Mouse (Mus musculus): ENCODE measurements around the gene Lrrc8a. TPM values are rescaled to one million over a fixed set of nuclear protein-coding genes. Genes with fewer than 3 reads are reported as not detected.

Lrrc8a gene
- polyA plus RNA-seq, 1 experiment from 2014 or later: 22.8 TPM

DNA sequence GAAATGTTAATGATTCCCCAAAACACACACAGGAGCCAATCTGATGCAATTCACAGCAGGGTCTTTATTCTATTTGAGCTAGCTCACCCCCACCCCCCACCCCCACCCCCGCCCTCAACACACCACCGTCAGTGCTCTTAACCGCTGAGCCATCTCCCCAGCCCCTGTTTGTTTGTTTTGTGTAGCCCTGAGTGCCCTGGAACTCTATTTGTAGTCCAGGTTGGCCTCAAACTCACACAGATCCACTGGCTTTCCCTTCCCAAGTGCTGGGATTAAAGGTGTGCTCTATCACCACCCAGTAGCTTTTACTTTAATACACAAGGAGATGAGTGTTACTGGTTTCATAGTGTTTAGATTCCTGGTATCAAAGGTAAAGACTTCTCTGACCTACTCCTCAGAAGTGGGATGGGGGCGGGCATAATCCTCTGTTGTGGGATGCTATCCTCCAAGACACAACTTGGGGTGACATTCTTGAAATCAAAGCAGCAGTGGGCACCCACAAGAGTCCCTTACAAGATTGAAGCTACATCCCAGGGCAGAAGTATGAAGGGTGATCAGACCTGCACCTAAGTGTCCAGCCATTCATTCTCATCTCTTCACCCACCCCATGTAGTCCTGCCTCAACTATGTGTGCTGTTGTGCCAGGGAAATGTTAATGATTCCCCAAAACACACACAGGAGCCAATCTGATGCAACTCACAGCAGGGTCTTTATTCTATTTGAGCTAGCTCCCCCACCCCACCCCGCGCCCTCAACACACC lies 25.9 kb upstream of the Lrrc8a start:
- H3K9ac ChIP-seq: no peak overlapping the region
- H3K4me1 ChIP-seq: peaks cover 2% of the 10 kb centered on the region
- WGBS: 82% methylated on average over 6 of the region's 6 CpGs
- ATAC-seq (ENCODE audit: low FRiP score): no peak
- H3K36me3 ChIP-seq (replicated peaks): no peaks in the 10 kb centered on the region
- no peaks in the 10 kb centered on the region; the same call in 1 of the 2 replicates for H3K27me3 ChIP-seq
- H3K4me3 ChIP-seq (replicated peaks): no peak overlapping the region
- no peak overlapping the region for H3K27ac ChIP-seq
- H3K9me3 ChIP-seq: no peaks in the 10 kb centered on the region
- H3K4me2 ChIP-seq: no peak overlapping the region

DNA sequence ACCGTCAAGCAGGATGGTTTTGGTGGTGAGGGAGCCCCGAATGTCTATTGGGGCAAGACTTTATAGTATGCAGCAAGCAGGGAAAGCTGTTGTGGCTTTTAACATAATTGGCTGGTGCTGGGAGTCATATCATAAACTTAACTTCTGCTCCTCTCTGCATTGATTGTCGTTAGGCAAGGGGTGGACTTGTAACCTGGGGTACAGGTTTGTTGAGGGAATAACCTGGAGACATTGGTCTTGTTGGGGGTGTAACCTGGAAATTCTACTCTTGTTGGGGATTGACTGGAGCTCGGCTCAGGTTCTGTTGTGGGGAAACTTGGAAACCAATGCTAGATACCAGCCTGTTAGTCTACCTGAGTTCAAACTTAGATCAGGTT lies 25.4 kb upstream of the Lrrc8a start:
- Histone ChIP-seq H3K9ac (no peak overlapping the region), H3K4me2 (no peak overlapping the region), H3K36me3 (replicated peaks) (no peaks in the 10 kb centered on the region), H3K9me3 (no peaks in the 10 kb centered on the region), H3K27ac (no peak overlapping the region), H3K4me1 (no peaks in the 10 kb centered on the region), H3K27me3 (no peaks in the 10 kb centered on the region; the same call in 1 of the 2 replicates), H3K4me3 (replicated peaks) (no peak overlapping the region)
- ATAC-seq (ENCODE audit: low FRiP score): no peak
- 82% methylated on average over 4 of the region's 4 CpGs for WGBS

DNA sequence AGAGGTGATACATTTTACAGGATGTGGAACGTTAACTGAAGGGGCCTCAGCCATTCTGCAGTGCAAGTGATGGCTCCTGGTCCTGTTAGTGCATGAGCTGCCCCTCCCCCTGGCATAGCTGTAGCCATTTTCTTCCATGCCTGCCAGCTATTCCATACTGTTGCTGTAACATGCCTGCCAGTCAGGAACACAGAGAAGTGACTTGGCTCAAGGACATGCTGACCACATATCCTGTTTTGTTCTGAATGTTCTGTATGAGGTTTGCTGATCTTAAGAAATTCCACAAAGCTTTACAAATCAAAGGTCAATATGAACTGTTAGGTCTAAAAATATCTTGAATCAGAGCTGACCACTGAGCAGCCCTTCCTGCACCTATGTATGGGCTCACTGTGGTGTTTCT lies 24.6 kb upstream of the Lrrc8a start:
- Histone ChIP-seq H3K27me3 (no peaks in the 10 kb centered on the region; the same call in 1 of the 2 replicates), H3K4me2 (no peak overlapping the region), H3K9ac (no peak overlapping the region), H3K9me3 (no peaks in the 10 kb centered on the region), H3K36me3 (replicated peaks) (no peaks in the 10 kb centered on the region), H3K4me1 (no peaks in the 10 kb centered on the region), H3K27ac (no peak overlapping the region), H3K4me3 (replicated peaks) (no peak overlapping the region)
- 83% methylated on average over 1 of the region's 1 CpGs for WGBS
- ATAC-seq (ENCODE audit: low FRiP score): no peak

DNA sequence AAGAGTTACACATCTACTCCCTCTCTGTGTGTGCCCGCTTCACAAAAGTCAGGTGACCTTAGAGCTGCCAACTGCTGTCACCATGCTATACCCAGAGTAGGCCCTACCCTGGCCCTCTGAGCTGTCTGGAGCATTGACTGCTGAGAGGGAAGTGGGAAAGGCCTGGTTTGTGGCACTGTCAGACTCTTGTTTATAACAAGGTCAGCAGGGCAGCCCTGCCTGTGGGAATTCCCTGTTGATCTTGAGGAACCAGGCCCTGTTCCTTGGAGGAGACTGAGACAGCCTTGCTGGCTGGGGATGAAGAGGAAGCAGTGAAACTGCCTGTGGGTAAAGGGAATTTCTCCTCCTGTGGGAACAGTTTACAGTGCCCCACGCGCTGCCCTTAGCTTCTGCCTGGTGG lies 22.8 kb upstream of the Lrrc8a start:
- WGBS: 95% methylated on average over 3 of the region's 3 CpGs
- no peaks in the 10 kb centered on the region for H3K4me1 ChIP-seq
- ATAC-seq (ENCODE audit: low FRiP score): no peak
- no peaks in the 10 kb centered on the region for H3K36me3 ChIP-seq (replicated peaks)
- H3K4me3 ChIP-seq (replicated peaks): no peak overlapping the region
- H3K27me3 ChIP-seq: no peaks in the 10 kb centered on the region; the same call in 1 of the 2 replicates
- no peak overlapping the region for H3K4me2 ChIP-seq
- H3K27ac ChIP-seq: no peak overlapping the region
- H3K9ac ChIP-seq: no peak overlapping the region
- H3K9me3 ChIP-seq: no peaks in the 10 kb centered on the region

DNA sequence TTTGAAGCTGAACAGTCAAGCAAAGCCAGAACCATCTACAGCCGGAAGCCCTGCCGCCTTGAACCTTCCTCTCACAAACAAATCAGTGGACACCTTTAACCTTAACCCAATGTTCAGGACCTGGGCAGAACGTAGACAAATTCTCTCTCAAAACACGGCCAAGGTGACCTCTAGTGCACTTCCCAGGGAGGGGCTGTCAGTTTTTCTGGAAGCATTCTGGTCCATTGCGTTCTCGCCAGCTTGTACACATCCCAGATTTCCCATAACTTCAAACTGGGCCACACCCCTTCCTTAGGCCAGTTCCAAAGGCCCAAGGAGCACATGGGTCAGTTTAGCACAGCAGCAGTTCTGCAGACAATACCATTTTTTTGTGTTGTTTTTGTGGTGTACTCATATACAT lies 22.0 kb upstream of the Lrrc8a start:
- Histone ChIP-seq H3K27me3 (no peaks in the 10 kb centered on the region; the same call in 1 of the 2 replicates), H3K36me3 (replicated peaks) (no peaks in the 10 kb centered on the region), H3K4me2 (no peak overlapping the region), H3K4me1 (no peaks in the 10 kb centered on the region), H3K4me3 (replicated peaks) (no peak overlapping the region), H3K9ac (no peak overlapping the region), H3K9me3 (no peaks in the 10 kb centered on the region), H3K27ac (no peak overlapping the region)
- WGBS: 83% methylated on average over 6 of the region's 6 CpGs
- ATAC-seq (ENCODE audit: low FRiP score): no peak

DNA sequence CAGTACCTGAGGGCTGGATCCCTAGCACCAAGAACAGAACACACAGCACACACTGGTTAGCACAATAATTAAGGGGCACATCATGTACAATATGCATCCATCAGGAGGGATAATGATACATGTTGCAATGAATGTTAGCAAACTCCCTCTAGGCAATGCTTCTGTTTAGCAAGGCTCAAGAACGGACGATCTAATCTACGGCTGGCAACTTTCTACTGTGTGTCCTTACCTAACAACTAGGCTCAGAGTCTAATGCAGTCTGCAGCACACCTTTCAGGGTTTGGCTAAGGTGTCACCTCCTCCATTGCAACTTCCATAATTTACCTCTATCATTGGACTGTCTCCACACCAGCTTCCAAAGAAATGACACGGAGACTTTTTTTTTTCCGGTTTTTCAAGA lies 21.2 kb upstream of the Lrrc8a start:
- Histone ChIP-seq H3K27me3 (no peaks in the 10 kb centered on the region; the same call in 1 of the 2 replicates), H3K4me1 (no peaks in the 10 kb centered on the region), H3K36me3 (replicated peaks) (no peaks in the 10 kb centered on the region), H3K27ac (no peak overlapping the region), H3K4me2 (no peak overlapping the region), H3K9ac (no peak overlapping the region), H3K4me3 (replicated peaks) (no peak overlapping the region), H3K9me3 (no peaks in the 10 kb centered on the region)
- ATAC-seq (ENCODE audit: low FRiP score): no peak
- 91% methylated on average over 5 of the region's 5 CpGs for WGBS

DNA sequence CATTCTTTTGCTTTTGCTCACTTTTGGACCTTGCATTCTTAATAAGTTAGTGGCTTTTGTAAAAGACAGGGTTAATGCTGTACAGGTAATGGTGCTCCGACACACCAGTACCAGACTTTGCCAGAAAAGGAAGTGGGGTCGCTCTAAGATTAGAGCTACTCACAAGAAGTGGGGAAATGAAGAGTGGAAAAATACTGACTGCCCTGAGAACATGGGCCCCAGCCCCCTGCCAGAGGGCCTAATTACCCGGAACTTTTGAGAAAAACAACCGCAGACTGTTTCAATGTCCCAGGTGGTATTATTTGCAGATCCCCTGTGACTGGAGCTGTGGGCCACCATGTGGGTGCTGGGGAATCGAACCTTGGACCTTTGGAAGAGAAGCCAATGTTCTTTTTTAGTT lies 1.9 kb upstream of the Lrrc8a start:
- Histone ChIP-seq H3K27me3 (no peaks in the 10 kb centered on the region), H3K4me2 (no peak overlapping the region)

DNA sequence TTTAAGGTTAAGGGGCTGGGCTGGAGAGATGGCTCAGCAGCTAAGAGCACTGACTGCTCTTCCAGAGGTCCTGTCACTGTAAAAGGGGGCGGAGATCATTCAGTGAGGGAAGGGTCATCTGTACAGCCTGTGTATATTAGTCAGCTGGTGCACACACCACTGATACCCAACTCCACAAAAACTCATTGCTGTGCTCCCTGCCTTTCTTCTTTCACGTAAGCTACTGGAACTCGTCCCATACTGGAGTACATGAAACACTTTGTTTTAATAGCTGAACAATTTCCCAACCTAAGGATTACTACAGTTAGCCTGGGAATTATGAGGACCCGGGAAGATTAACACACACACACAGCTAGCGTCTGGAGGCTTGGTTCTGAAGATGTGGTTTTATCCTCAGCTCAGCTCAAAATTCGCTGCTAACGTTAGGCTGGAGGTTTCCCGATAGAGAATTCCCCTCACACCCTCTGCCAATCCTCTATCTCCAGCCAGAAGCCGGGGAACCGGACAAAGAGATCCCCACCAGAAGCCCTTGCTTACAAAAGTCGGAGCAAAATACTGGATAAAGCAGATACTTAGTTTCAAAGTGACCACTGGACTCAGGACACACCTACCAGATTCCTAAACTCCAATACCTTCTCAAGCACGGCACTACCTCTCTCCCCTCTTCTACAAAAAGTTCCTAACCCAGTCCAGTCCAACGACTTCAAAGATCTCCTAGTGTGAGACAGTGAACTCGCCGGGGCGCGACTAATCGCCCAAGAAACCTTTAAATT lies 903 bp upstream of the Lrrc8a start:
- ATAC-seq (ENCODE audit: low FRiP score): peak; percentile 10; the same call in 1 of the 2 replicates

More for the DNA sequence above, 1.9 kb upstream of the Lrrc8a start:
- H3K36me3 ChIP-seq (replicated peaks): peaks cover 8% of the 10 kb centered on the region
- no peak overlapping the region for H3K9ac ChIP-seq
- ATAC-seq (ENCODE audit: low FRiP score): no peak
- no peaks in the 10 kb centered on the region for H3K9me3 ChIP-seq
- WGBS: 88% methylated on average over 5 of the region's 5 CpGs
- H3K27ac ChIP-seq: no peak overlapping the region
- peaks cover 29% of the 10 kb centered on the region for H3K4me1 ChIP-seq
- H3K4me3 ChIP-seq (replicated peaks): no peak overlapping the region

DNA sequence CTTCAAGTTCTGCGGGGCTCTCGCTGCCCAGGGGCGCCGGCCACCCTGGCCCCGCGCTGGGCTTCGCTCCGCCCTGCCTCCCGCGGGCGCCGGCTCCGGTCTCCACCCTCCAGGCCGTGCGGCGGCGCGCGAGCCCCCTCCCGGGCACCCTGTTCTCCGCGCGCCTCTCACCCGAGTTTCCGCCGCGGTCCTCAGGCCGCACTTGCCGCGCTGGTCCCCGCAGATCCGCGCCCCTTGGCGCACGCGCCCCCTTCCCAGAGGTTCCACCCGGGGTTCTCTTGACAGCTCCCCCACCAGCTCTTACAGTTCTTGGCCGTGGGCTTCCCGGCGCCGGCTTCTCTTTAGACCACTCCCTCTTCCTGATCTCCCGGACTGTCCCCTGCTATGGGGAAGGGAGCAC lies 366 bp downstream of the Lrrc8a start:
- peak overlapping the region; percentile 81 for H3K4me3 ChIP-seq (replicated peaks)
- peaks cover 37% of the 10 kb centered on the region for H3K4me1 ChIP-seq
- peaks cover 31% of the 10 kb centered on the region for H3K36me3 ChIP-seq (replicated peaks)
- peak; percentile 91 for ATAC-seq (ENCODE audit: low FRiP score)
- WGBS: 0% methylated on average over 29 of the region's 42 CpGs
- peak overlapping the region; percentile 83 for H3K4me2 ChIP-seq
- H3K27ac ChIP-seq: peak overlapping the region; percentile 92
- peak overlapping the region; percentile 90 for H3K9ac ChIP-seq
- no peaks in the 10 kb centered on the region for H3K27me3 ChIP-seq
- H3K9me3 ChIP-seq: no peaks in the 10 kb centered on the region

More for the DNA sequence above, 903 bp upstream of the Lrrc8a start:
- Histone ChIP-seq H3K27ac (peak overlapping the region; percentile 70), H3K27me3 (no peaks in the 10 kb centered on the region), H3K9me3 (no peaks in the 10 kb centered on the region), H3K4me3 (replicated peaks) (peak overlapping the region; percentile 81), H3K36me3 (replicated peaks) (peaks cover 19% of the 10 kb centered on the region), H3K9ac (peak overlapping the region; percentile 72), H3K4me1 (peaks cover 29% of the 10 kb centered on the region), H3K4me2 (peak overlapping the region; percentile 74)
- 5% methylated on average over 18 of the region's 18 CpGs for WGBS

DNA sequence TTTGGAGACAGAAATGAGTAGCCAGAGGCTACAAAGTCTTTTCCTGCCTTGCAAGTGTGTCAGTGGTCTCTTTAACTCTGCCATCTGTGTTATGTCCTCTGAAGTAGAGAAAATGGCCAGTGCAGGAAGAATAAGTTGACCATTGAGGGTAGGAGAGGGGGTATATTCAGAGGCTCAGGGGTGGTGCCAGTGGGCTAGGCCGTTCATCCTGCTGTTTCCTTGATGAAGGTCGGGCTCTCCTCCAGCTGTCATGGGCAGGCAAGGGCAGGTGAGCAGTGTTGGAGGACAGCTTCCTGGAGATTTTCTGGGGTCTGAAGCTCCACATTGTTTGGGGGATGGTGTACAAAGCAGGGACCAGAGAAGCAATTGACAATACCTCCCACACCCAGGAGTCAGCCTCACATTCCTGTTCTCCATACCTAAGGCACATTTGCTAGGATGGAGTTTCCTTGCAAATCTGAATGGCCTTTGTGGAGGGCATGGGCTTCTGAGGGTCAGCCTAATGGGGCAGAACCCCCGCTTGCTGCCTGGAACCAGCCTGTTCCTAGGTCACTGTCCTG lies 1.5 kb downstream of the Lrrc8a start:
- H3K27ac ChIP-seq: no peak overlapping the region
- ATAC-seq (ENCODE audit: low FRiP score): no peak

DNA sequence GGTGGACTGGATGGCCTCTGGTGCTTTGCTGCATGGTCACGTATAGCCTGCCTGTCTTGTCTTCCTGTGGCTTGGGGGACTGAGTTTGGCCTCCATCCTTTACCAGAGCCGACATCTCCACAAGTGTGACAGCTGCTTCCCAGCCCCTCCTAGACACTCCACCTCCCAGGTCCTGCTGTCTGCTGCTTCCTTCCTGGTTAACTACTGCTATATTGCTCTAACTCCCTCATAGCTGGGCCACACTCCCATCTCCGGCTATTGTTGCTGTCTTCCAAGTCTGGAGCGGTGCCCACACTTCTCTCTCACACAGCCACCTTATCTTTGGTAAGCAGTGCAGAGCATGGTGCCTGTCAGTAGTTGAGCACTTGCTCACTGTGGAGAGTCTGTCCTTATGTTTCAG lies 2.3 kb downstream of the Lrrc8a start:
- peak overlapping the region; percentile 83; the same call in 1 of the 2 replicates for H3K4me2 ChIP-seq
- no peak overlapping the region for H3K9ac ChIP-seq
- peaks cover 50% of the 10 kb centered on the region for H3K36me3 ChIP-seq (replicated peaks)
- ATAC-seq (ENCODE audit: low FRiP score): no peak
- WGBS: 93% methylated on average over 4 of the region's 4 CpGs
- H3K4me1 ChIP-seq: peaks cover 37% of the 10 kb centered on the region
- no peak overlapping the region for H3K27ac ChIP-seq
- H3K4me3 ChIP-seq (replicated peaks): no peak overlapping the region
- H3K27me3 ChIP-seq: no peaks in the 10 kb centered on the region
- no peaks in the 10 kb centered on the region for H3K9me3 ChIP-seq

More for the DNA sequence above, 1.5 kb downstream of the Lrrc8a start:
- WGBS: 75% methylated on average over 3 of the region's 3 CpGs
- H3K27me3 ChIP-seq: no peaks in the 10 kb centered on the region
- peaks cover 42% of the 10 kb centered on the region for H3K36me3 ChIP-seq (replicated peaks)
- H3K9me3 ChIP-seq: no peaks in the 10 kb centered on the region
- H3K4me1 ChIP-seq: peaks cover 37% of the 10 kb centered on the region
- H3K4me3 ChIP-seq (replicated peaks): peak overlapping the region; percentile 81
- peak overlapping the region; percentile 83 for H3K4me2 ChIP-seq
- peak overlapping the region; percentile 90 for H3K9ac ChIP-seq

DNA sequence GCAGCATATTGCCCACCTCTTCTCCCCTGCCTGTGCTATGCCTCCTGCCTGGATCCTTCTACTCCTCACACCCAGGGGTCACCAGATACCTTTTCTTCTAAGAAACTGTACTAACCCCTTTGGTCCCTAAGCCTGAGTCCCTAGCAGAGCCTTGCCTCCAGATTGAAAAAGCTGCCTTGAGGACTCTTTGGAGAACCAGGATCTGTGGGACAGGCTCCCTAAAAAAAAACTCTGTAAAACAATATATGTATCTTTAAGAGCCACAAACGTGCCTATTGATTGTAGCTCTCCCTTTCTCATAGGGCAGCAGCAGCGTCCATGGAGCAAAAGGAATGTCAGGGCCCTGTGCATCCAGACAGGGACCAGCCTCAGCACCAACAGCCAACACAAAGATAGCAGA lies 2.8 kb downstream of the Lrrc8a start, which contains the start of gene Gm28035:
Gene Gm28035, plus strand, starts transcription at position 301 of the 400 bp plus-strand sequence.
- Histone ChIP-seq H3K27me3 (no peaks in the 10 kb centered on the region), H3K4me1 (peaks cover 37% of the 10 kb centered on the region), H3K27ac (no peak within 1 kb of the TSS), H3K4me3 (replicated peaks) (peak within 1 kb of the TSS; percentile 81; the same call in 1 of the 2 replicates), H3K9me3 (no peaks in the 10 kb centered on the region), H3K9ac (no peak within 1 kb of the TSS), H3K36me3 (replicated peaks) (peaks cover 55% of the 10 kb centered on the region), H3K4me2 (peak within 1 kb of the TSS; percentile 83)
- 83% methylated on average over 2 of the region's 2 CpGs for WGBS
- no peak for ATAC-seq (ENCODE audit: low FRiP score)

Measured in forebrain, embryonic 12.5 days (tissue).